In the genomic region with DNA sequence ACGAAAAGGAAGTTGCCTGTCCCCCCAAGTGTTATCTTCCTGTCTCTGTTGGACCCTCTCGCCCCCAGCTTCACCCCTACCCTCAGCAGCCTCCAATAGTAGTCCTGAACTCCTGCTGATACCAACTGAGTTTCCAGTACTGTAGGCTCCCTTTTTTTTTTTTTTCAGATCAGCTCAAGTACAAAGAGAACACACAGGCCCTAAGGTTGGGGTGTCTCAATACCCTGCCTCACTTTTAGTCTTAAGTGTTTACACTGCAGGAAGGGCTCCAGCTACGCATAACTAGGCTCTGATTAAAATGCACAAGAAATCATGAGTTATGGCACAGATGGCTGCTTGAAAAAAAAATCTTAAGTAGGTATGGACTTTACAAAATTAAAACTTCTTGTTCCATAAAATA, we compare ENCODE assay signal across 21 mouse cellular contexts. TPM values are rescaled to one million over a fixed set of nuclear protein-coding genes. Genes with fewer than 3 reads are reported as not detected.
"Had no signal": no experiment of that assay in that cellular context is flagged by ENCODE, and none has a peak within 500 bp of the region (broad histone marks: within the 10 kb centered on the region; RNA-seq: fewer than 3 reads in every experiment).

No protein-coding gene starts in this region.

- DNase-seq: kidney, adult 11 months; kidney, adult 8-10 months; kidney, postnatal 10 days; kidney, postnatal 36 days; liver; lung, adult 18-20 months; lung, postnatal 36 days; retina, postnatal 1 day; right cerebral cortex, postnatal 25 days; spleen, adult 18-20 months; thymus, postnatal 25 days had no signal

- H3K36me3 ChIP-seq: kidney, embryonic 15.5 days; limb, embryonic 10.5 days; limb, embryonic 13.5 days; liver, embryonic 12.5 days; liver, embryonic 15.5 days; midbrain, embryonic 10.5 days; neural tube, embryonic 13.5 days; stomach, embryonic 15.5 days had no signal

- H3K9me3 ChIP-seq: kidney, embryonic 15.5 days; limb, embryonic 10.5 days; limb, embryonic 13.5 days; liver, embryonic 12.5 days; liver, embryonic 15.5 days; midbrain, embryonic 10.5 days; neural tube, embryonic 13.5 days; stomach, embryonic 15.5 days had no signal

- H3K9ac ChIP-seq: kidney, embryonic 15.5 days; limb, embryonic 13.5 days; liver, embryonic 12.5 days; liver, embryonic 15.5 days; neural tube, embryonic 13.5 days; stomach, embryonic 15.5 days had no signal

- H3K4me2 ChIP-seq: kidney, embryonic 15.5 days; limb, embryonic 13.5 days; liver, embryonic 12.5 days; liver, embryonic 15.5 days; neural tube, embryonic 13.5 days; stomach, embryonic 15.5 days had no signal

- H3K4me1 ChIP-seq: kidney, embryonic 15.5 days; limb, embryonic 10.5 days; limb, embryonic 13.5 days; liver, embryonic 12.5 days; liver, embryonic 15.5 days; megakaryocyte, embryonic 14.5 days; midbrain, embryonic 10.5 days; neural tube, embryonic 13.5 days; stomach, embryonic 15.5 days had no signal

- H3K27ac ChIP-seq: kidney, embryonic 15.5 days; limb, embryonic 10.5 days; limb, embryonic 13.5 days; liver, embryonic 12.5 days; liver, embryonic 15.5 days; midbrain, embryonic 10.5 days; neural tube, embryonic 13.5 days; stomach, embryonic 15.5 days had no signal

- ATAC-seq: liver, embryonic 12.5 days had no signal

- H3K27me3 ChIP-seq: kidney, embryonic 15.5 days; limb, embryonic 13.5 days; liver, embryonic 12.5 days; liver, embryonic 15.5 days; megakaryocyte, embryonic 14.5 days; neural tube, embryonic 13.5 days; stomach, embryonic 15.5 days had no signal

- H3K4me3 ChIP-seq: kidney, embryonic 15.5 days; limb, embryonic 10.5 days; limb, embryonic 13.5 days; liver, embryonic 12.5 days; liver, embryonic 15.5 days; megakaryocyte, embryonic 14.5 days; midbrain, embryonic 10.5 days; neural tube, embryonic 13.5 days; stomach, embryonic 15.5 days had no signal

RNA-seq across cellular contexts. Expression of a gene that starts 42.9 kb away (rescaled TPM):
- total RNA-seq: neutrophil, adult 5-6 weeks had no signal
- polyA plus RNA-seq: liver, embryonic 12.5 days; liver, embryonic 15.5 days had no signal
